Mouse (Mus musculus): ENCODE measurements at regions not wholly inside any gene's neighbourhood (a gene's known extent, or its start where the extent isn't known, plus 50 kb on each side); places are given as distances from the start of the nearest gene placed in this dataset.
"Not testable (repeated sequence)": the region's sequence is repeated elsewhere in the genome, so short reads cannot be mapped to it uniquely, and the experiment has no call there.

DNA sequence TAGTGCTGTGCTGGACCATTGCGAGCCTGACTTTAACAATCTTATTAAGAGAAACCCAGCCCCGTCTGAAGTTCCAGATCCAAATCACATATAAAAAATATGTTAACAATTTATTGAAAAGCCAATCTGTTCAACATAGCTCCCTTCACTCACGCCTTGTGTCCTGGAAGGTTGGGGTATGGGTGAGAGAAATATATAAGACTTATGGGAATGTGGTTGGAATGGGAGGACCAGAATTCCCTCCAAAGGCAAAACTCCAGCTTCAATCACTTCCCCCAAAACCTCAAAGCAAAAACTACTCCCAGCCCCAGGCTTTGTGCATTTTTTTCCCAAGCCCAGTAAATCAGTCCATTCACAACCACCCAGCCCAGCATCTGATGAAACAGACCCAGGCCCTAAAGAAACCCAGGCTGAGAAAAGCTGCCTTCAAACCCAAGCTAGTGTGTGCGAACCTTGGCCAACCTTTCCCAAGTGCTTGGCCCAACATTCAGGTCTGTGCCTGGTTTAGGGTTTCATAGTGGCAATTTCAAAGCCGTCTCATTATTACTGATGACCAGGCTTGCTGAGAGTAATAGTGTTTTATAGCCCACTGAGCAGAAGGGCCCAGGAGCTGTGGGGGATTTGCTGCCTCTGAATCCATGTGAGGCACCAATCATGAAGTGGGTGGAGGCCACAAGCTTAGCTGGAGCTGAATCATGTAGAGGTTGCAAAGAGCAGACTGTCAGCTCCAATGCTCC lies 517.0 kb downstream of the Bnc2 start:
- DNase-seq (ENCODE audit: extremely low read depth, low read depth): no peak

DNA sequence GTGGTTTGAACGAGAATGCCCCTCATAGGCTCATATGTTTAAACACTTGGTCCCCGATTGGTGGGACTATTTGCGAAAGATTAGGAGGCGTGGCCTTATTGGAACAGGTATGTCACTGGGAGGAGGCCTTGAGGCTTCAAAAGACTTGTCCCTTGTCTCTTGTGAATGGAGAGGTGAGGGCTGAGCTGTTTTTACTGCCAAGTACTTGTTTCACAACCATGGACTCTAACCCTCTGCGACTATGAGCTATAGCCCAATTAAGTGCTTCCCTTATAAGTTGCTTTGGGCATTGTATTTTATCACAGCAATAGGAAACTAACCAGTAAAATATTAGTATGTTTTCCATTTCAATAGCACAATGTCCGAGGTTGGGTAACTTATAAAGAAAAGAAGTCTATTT lies 511.7 kb downstream of the Bnc2 start:
- no peak for DNase-seq (ENCODE audit: extremely low read depth, low read depth)

DNA sequence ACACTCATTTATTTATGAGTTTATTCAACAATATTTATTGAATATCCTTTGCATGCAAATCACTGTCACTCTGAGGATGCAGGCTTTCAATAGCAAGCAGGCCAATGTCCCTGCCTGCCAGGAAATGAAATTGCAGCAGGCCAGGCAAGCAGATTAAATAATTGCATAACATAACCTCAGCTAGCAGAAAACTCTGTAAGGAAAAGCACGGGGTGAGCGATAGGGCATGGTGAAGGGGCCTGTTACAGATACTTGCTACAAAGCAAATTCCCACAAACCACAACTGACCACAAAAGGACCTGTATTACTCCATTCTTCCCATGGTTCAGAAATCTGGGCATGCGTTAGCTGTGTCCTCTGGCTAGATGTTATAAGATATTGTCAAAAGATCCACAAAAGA lies 509.8 kb downstream of the Bnc2 start:
- DNase-seq (ENCODE audit: extremely low read depth, low read depth): no peak

DNA sequence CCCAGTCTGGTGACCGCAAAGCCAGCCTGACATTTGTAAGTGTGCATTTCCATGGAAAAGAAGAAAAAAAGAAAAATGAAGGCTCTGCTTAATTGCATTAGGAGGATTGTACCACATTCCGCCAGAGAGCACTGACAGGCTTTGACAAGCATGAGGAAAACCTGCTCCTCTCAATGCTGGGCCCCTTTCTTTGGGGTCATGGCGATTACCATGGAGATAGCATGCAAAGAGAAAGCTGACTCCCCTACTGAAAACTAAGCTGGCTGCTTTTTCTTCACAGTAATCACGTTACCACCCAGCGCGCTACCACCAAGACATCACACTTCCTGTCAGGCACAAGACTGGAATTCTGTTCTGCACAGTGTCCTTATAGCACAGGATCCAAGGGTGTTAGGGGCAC lies 502.2 kb downstream of the Bnc2 start:
- no peak for DNase-seq (ENCODE audit: extremely low read depth, low read depth)

DNA sequence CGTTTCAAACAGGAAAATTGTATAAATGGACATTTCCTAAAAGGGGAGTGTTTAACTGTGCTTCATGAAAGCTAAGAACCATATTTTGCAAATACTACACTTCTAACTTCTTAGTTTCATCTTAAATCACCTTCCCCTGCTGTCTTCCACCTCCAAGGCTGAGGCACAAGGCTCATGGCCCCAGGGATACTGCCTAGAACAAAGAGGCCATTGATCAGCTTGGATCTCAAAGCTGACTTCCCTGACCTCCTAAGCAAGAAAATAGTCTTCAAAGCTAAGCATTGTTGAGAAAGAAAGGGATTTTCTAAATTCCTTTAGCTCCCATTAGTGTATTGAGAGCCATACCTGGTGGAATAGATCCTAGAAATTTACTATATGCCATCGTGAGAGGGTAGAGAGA lies 501.6 kb downstream of the Bnc2 start:
- DNase-seq (ENCODE audit: extremely low read depth, low read depth): no peak

DNA sequence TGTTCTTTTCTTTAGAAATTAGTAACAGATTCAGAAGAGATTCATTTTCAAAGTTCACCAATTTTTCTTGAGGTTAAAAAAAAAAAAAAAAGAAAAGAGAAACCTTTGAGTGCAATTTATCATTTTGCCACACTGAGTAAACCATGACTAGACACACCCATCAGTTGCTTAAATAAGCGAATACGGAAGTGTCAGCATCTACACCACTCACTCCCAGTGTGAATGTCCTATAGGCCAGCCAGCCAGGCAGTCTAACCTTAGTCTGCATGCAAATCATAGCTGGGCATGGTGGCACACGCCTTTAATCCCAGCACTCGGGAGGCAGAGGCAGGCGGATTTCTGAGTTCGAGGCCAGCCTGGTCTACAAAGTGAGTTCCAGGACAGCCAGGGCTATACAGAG lies 498.6 kb downstream of the Bnc2 start:
- not testable (repeated sequence) for DNase-seq (ENCODE audit: extremely low read depth, low read depth)

DNA sequence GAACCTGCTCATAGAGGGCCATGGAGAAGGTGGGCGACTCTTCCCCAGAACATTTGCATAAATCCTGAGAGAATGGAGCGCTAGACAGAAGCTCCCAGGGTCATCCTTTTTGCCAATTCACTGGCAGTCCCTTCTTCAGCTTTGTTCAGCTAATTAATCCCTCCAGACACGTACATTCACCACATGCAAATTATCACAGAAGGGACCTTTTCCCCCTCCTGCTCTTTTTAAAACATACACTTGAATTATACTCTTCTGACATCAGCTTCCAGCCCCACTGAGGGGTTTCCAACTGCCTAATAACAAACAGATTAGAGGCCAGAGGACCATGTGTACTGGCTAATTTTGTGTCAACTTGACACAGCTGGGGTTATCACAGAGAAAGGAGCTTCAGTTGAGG lies 497.2 kb downstream of the Bnc2 start:
- DNase-seq (ENCODE audit: extremely low read depth, low read depth): no peak

DNA sequence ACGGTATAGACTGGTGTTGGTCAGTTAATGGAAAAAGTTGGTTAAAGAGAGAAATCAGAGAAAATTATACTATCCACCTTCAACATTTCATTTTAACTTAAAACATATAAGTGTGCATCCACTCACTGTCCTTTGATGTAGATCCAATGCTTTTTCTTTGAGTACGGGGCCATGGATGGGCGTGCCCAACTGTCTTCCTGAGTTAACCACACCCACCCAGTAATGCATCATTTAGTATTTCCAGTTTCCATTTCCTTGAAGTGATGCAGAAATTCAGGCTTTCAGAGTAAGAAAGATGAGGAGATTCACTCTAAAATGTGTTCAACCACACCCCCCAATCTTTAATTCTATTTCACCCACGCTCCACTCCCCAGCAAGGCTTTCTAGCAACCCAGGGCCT lies 490.6 kb downstream of the Bnc2 start:
- no peak for DNase-seq (ENCODE audit: extremely low read depth, low read depth)

DNA sequence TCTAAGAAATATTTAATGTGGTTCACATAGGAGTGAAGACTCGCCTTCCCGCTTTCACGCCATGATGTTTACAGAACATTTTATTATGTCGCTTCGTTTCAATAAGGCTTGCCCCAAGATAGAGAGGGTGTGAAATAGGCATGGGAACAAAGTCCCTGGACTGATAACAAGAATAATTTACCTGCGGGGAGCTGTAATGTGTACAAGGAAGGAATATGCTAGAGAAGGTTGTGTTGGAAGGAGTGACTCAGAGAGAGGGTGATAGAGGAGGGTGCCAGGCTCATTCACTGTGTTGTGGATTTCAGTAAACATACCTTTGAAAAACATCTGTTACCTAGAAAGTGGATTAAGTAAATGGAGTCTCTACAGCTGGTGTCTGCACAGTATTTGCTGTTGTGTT lies 490.2 kb downstream of the Bnc2 start:
- DNase-seq (ENCODE audit: extremely low read depth, low read depth): no peak

DNA sequence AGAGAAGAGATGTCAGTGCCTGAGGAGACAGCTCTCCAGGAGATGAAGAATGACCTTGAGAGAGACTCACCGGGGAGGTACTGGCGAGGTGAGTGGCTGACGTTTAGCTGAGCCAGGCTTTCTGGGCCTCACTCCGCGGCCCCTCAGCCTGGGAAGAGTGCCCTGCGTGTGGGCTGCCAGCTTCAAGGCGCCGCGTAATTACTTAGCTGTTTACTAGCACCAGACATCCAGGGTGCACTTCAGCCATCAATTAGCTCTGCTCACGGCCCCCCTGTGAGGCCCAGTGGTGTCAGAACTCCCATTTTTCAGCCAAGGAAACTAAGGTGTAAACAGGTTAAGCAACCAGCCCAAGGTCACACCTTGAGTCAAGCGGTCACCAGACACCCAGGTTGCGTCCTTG lies 485.8 kb downstream of the Bnc2 start:
- no peak for DNase-seq (ENCODE audit: extremely low read depth, low read depth)

DNA sequence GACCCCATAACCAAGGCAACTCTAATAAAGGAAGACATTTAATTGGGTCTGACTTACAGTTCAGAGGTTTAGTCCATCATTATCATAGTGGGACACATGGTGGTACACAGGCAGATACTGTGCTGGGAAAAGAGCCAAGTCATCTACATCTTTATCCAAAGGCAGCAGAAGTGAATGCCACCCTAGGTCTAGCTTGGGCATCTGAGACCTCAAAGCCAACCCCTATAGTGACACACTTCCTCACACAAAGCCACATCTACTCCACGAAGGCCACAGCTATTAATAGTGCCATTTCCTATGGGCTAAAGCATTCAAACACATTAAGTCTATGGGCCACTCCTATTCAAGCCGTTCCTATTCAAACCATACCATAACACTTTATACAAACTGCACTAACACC lies 483.8 kb downstream of the Bnc2 start:
- DNase-seq (ENCODE audit: extremely low read depth, low read depth): peak; percentile 21

DNA sequence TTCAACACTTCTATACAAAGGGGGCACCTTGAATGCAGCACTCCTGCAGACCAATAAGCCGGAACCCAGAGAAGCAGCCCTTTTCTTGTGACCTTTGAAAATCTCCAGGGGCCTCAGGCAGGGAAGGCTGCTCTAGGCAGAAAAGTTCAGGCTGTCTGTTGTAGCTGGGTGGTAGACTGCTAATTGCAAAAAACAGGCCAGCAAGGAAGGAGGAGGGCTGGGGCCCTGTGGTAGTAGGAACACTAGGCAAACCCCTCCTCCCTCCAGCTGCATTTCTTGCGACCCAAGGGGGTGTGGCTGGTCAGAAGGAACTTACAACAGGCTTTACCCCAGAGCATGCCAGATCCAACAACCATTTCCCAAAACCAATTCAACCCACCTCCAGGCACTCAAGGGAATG lies 482.8 kb downstream of the Bnc2 start:
- DNase-seq (ENCODE audit: extremely low read depth, low read depth): no peak

DNA sequence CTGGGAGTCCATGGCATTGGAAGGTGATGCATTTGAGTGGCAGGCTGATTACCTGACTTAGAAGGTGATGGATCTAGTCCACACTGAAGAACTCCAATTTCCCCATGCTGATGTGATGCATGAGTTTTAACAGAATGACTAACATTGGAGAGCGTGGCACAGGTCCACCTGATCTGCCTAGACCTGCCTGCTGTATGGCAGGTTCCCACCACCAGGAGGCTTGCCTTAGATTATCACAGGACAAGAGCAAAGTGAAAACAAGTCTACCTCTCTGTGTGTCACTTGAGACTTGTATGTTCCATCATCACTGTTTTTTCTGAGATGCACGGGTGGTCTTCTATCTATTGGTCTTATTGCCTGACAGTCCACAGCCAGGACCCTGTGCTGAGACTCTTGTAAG lies 478.3 kb downstream of the Bnc2 start:
- no peak for DNase-seq (ENCODE audit: extremely low read depth, low read depth)

DNA sequence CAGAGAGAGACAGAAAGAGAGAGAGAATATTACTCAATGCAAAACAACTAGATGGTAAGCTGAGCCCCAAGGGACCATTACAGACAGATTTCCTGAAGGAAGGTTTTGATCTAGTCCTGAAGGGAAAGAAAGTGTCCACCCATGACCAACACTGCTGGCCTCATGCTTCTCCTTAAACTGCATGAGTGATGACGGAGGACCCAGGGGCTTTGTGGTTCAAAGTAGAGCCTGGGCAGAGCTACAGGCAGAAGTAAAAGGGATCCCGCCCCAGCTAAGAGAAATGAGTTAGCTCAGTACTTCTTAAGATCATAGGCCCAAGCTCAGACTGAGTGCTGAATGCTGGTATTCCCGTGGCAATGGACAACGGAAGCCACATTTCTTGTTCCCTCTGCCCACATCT lies 476.9 kb downstream of the Bnc2 start:
- no peak for DNase-seq (ENCODE audit: extremely low read depth, low read depth)

DNA sequence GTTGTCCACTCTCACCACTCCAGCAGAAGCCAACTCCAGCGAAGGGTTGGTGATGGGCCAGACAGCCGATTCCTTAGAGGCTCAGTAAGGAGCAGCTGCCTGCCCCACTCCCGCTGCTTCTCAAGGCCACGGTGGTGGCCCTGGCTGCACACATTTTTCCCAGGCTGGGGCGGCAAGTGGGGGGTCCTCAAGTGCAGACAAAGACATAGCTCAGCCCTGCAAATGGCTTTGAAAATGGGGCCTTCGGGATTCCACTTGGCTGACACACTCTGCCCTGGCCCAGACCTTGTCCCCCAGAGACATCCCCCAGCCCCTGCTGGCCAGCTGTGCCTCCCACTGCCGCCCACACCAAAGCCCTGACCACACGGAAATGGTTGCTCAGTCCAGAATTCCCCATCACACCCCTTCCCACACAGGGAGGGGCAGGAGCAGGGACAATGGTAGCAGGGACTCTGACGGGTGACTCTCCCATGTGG lies 475.9 kb downstream of the Bnc2 start:
- DNase-seq (ENCODE audit: extremely low read depth, low read depth): no peak

DNA sequence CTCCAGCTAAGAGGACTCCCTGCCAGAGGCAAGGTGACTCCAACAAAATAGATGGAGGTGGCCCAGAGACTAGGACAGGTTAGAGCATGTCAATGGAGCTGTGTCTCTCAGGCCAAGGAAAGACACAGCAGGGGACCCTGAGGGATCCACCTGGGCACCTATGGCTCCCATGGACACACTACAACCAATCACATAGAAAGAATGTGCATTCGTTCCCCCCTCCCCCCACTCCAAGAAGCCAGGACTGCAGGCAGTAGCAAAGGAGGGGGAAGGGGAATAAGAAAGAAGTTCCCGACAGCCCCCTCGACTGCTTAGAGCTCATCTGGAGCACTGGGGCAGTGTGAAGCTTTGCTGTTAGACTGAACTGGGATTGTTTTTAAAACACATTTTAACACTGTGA lies 474.1 kb downstream of the Bnc2 start:
- DNase-seq (ENCODE audit: extremely low read depth, low read depth): no peak

DNA sequence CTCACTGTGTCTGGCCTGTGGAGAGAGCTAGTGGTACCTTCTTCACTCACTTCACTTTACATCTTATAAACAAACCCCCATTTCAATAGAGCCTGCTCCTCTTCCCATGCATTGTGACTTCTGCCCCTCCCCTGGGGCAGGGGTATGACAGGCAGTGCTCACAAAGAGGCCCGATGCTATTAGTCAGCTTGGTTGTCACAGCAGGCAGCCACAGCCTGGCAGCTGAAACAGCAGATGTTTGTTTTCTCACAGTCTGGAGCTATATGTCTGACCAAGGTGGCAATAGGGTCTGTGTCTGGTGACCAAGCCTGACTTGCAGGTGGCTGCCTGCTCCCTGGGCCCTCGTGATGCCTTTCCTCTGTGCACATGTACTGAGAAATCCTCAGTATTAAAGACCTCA lies 472.8 kb downstream of the Bnc2 start:
- DNase-seq (ENCODE audit: extremely low read depth, low read depth): no peak

DNA sequence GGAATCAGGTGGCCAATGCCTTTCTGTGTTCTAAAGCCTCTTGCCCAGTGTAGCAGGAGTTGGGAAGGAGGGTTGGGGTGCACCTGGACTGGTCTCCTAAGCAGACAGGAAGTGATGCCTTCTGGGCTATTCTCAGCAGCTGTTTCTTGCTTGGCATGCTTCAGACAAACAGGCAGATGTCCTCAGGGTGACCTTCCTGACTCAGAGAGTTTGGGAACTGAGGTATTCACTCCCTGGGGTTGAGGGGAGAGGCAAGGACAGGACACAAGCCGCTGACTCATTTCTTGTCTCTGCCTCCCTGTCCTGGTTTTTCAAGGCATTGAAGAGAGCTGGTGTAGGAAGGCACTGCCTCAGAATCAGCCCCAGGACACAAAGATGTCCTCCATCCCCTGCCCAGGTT lies 471.4 kb downstream of the Bnc2 start:
- DNase-seq (ENCODE audit: extremely low read depth, low read depth): no peak

DNA sequence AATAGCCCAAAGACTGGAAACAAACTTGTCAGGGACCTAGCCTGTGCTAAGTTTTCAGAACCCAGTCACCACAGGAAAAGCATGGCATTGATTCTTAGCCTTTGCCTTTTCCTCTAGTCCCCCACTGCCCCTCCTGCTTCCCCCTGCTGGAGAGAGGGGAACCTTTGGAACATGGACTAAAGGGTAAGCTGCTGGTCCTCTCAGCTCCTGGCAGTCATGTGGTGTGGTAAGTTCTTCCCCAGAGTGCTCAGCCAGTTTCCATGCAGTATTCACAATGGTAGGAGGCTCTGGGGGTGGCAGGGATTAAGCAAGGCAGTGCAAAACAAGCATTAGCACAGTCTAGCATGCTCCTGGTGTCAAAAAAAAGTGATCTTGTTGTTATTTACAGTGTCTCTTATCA lies 470.3 kb downstream of the Bnc2 start:
- no peak for DNase-seq (ENCODE audit: extremely low read depth, low read depth)

DNA sequence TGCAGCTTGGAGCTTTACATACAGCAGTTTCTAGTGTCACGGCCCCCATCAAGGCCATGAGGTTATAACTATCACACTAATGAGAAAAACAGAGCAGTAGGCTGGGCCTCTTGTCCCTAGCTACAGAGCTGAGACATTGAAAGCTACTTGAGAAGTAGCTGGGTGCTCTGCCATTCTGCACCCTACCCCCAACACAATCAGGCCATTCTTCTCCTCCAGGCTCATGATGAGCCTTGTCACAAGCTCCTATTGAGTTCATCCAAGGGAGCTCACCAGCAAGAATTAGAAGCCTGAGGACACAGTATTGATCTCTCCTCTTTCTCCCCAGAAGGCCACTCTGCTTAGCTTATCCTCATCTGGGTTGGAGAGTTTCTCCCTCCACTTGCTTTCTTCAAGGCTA lies 466.9 kb downstream of the Bnc2 start:
- DNase-seq (ENCODE audit: extremely low read depth, low read depth): no peak

DNA sequence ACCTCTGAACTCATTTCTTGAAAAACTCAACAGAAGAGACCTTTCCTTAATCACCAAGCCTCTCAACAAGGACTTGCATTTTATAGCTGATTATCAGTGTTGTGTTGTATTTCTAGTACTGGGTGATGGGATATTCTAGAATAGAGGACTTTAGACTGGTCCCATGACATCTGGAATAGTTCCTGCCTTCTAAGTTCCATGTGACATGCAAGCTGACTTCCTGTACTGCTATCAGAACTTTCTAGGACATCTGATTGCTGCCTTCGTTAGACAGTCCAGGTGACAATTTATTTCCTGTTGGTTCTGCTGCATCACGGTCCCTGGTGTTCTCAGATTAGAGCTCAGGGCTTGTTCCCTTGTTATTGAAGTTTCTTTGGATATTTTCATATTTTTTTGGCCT lies 465.5 kb downstream of the Bnc2 start:
- no peak for DNase-seq (ENCODE audit: extremely low read depth, low read depth)

DNA sequence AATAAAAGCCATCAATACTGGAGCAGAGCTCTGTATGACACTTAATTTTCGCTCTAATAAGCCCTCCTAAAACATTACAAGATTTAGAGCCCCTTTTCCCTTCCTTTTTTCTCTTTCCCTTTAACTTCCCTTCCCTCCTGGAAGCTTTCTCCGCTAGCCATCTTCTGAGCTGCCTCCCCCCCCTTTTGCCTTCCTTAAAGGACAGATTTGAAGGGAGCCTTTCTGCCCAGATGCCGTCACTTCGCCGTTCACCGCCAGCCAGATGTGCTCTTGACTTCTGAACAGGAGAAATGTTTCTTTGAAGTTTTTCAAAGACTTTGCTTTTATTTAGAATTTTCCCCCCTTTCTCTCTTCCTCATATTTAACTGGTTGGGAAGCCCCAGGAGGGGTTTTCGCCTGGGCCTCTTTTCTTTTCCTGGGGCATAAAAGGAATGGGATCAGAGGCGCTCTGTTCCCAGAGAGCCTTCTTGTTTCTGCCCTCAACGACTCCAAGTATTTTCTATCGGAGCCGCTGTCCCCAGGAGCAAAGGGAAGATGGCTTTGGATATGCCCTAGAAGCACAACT lies 463.7 kb downstream of the Bnc2 start:
- no peak for DNase-seq (ENCODE audit: extremely low read depth, low read depth)

DNA sequence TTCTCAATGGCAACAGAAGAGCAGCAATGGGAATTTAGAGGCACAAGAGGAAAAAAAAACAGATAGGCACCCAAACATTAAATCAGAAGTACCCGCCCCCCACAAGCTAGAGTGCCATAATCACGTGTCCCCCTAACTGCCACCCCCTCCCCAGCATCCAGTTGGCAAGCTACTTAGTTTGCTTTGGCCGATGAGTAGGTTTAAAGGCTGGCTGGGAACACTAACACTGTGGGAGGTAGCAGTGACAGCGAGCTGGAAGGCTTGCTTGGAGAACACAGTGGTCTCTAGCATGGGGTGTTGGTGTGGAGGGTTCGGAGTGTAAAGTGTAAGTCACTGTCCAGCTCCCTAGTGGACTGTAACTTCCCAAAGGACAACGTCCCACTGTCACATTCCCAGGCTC lies 463.1 kb downstream of the Bnc2 start:
- no peak for DNase-seq (ENCODE audit: extremely low read depth, low read depth)

DNA sequence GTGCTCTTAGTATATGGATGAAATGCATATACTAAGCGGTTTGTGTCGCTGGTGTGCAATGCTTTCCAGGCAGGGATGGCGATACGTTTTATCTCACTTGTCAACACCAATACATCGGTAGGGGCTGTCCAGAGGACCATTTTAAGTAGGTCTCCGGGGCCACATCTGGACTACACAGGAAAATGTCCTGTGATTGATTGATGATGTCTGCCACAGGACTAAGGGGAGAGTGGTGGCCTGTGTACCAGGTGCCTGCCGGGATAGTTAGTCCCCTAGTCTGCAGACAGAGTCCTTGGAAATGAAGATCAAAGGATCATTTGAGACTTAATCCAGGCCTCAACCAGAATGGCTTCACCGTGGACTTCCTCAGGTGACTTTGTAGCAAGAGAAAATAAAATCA lies 460.6 kb downstream of the Bnc2 start:
- no peak for DNase-seq (ENCODE audit: extremely low read depth, low read depth)

All from MEL-GATA-1-ER (cell line).